Mouse (Mus musculus) kidney, postnatal 0 days (tissue): ENCODE data around the gene Gdf11. TPM values are rescaled to one million over a fixed set of nuclear protein-coding genes. Genes with fewer than 3 reads are reported as not detected.

Source experiments
- ATAC-seq: fragments of 200-750 bp; cut with Nextera tagmentation; replicated peaks from 2 replicates; pipeline ENCODE4 v1.8.0; 2017; ENCODE audit warnings: low read depth, moderate number of reproducible peaks, moderate TSS enrichment, moderate library complexity; ENCODE audit not compliant: low FRiP score
- DNase-seq: peaks from one replicate; pipeline ENCODE4 v3.0.0-alpha.2; 2016; ENCODE audit warnings: low spot score
- H3K27ac ChIP-seq: fragments of 300-500 bp; sonication (generic); 2 replicates; pipeline ENCODE4 v1.5.1; 2014; ENCODE audit warnings: mild to moderate bottlenecking
- H3K27me3 ChIP-seq: fragments of 300-500 bp; sonication (generic); 2 replicates; pipeline ENCODE4 v1.6.1; 2014; ENCODE audit warnings: low read length, mixed read lengths; ENCODE audit not compliant: insufficient read depth
- H3K36me3 ChIP-seq: fragments of 300-500 bp; sonication (generic); 2 replicates; pipeline ENCODE4 v1.6.1; 2014; ENCODE audit warnings: low read length, mixed read lengths; ENCODE audit not compliant: insufficient read depth
- H3K4me1 ChIP-seq: fragments of 300-500 bp; sonication (generic); replicated peaks from 2 replicates; pipeline ENCODE4 v1.6.1; 2014; ENCODE audit warnings: antibody characterized with exemption, low read length, mixed read lengths; ENCODE audit not compliant: insufficient read depth
- H3K4me2 ChIP-seq: fragments of 300-500 bp; sonication (generic); 2 replicates; pipeline ENCODE4 v1.6.1; 2014; ENCODE audit warnings: mild to moderate bottlenecking, low read length, moderate library complexity, mixed read lengths
- H3K4me3 ChIP-seq: fragments of 300-500 bp; sonication (generic); replicated peaks from 2 replicates; pipeline ENCODE4 v1.5.1; 2014; ENCODE audit warnings: low read depth, low read length
- H3K9ac ChIP-seq: fragments of 300-500 bp; sonication (generic); 2 replicates; pipeline ENCODE4 v1.6.1; 2014; ENCODE audit warnings: low read depth, low read length
- H3K9me3 ChIP-seq: fragments of 300-500 bp; sonication (generic); replicated peaks from 2 replicates; pipeline ENCODE4 v1.6.1; 2016; ENCODE audit warnings: low read length, inconsistent platforms, mixed read lengths
- CTCF ChIP-seq: IDR thresholded peaks from 2 replicates; pipeline ENCODE4 v1.5.1; 2016; ENCODE audit warnings: antibody characterized with exemption, low read depth, mild to moderate bottlenecking, moderate library complexity
- WGBS: fragments of 180-500 bp; shearing (Covaris S2); extraction: QIAGEN DNeasy Blood & Tissue Kit; methylation state at CpG from one replicate; pipeline ENCODE4 v1.1.7; 2014; 5-methylcytosine and 5-hydroxymethylcytosine counted together
- polyA plus RNA-seq: library from polyadenylated mRNA; unstranded; fragments of >200 nt; fragmentation: Nextera tagmentation; extraction: Ambion mirVana; gene quantifications from 2 replicates; pipeline ENCODE4 v1.2.1, GENCODE M21; 2015

Gene Gdf11
- polyA plus RNA-seq, 1 experiment from 2014 or later = 7.7 TPM

GRCm38 (mm10) chr10:128913219-128913618, 21.7 kb upstream of the Gdf11 start:
- peaks cover 30% of the 10 kb centered on the region; the same call in 1 of the 2 replicates for H3K36me3 ChIP-seq
- peak; percentile 100 for TF ChIP-seq CTCF
- H3K9ac ChIP-seq = no peak overlapping the region
- ATAC-seq = 0 out of 2 replicates have a peak, but pooled peaks have one; percentile 5
- DNase-seq = peak; percentile 95
- H3K4me2 ChIP-seq = no peak overlapping the region
- 5% methylated on average over 5 of the region's 5 CpGs for WGBS
- H3K4me1 ChIP-seq = peaks cover 12% of the 10 kb centered on the region
- peak overlapping the region; percentile 27; the same call in 1 of the 2 replicates for H3K27ac ChIP-seq
- H3K27me3 ChIP-seq = no peaks in the 10 kb centered on the region
- H3K4me3 ChIP-seq = no peak overlapping the region
- no peaks in the 10 kb centered on the region for H3K9me3 ChIP-seq

- no peak overlapping the region for H3K4me2 ChIP-seq
Measured at GRCm38 (mm10) chr10:128912791-128913190, 21.3 kb upstream of the Gdf11 start.

GRCm38 (mm10) chr10:128912268-128912667, 20.8 kb upstream of the Gdf11 start:
- H3K4me3 ChIP-seq = no peak overlapping the region
- H3K27ac ChIP-seq = 0 out of 2 replicates have a peak overlapping the region, but pooled peaks have one; percentile 11
- no peaks in the 10 kb centered on the region for H3K27me3 ChIP-seq
- TF ChIP-seq CTCF = no peak
- ATAC-seq (no peak), DNase-seq (no peak)
- 97% methylated on average over 3 of the region's 4 CpGs for WGBS
- peaks cover 12% of the 10 kb centered on the region for H3K4me1 ChIP-seq
- H3K4me2 ChIP-seq = no peak overlapping the region
- no peaks in the 10 kb centered on the region for H3K9me3 ChIP-seq
- H3K9ac ChIP-seq = no peak overlapping the region
- peaks cover 24% of the 10 kb centered on the region; the same call in 1 of the 2 replicates for H3K36me3 ChIP-seq

More at GRCm38 (mm10) chr10:128912791-128913190, 21.3 kb upstream of the Gdf11 start:
- 75% methylated on average over 4 of the region's 4 CpGs for WGBS
- DNase-seq (no peak), ATAC-seq (no peak)
- peaks cover 12% of the 10 kb centered on the region for H3K4me1 ChIP-seq
- peak overlapping the region; percentile 27; the same call in 1 of the 2 replicates for H3K27ac ChIP-seq
- H3K9ac ChIP-seq = no peak overlapping the region
- no peaks in the 10 kb centered on the region for H3K9me3 ChIP-seq
- H3K36me3 ChIP-seq = peaks cover 30% of the 10 kb centered on the region; the same call in 1 of the 2 replicates
- no peaks in the 10 kb centered on the region for H3K27me3 ChIP-seq
- no peak for TF ChIP-seq CTCF
- no peak overlapping the region for H3K4me3 ChIP-seq

GRCm38 (mm10) chr10:128911430-128911829, 19.9 kb upstream of the Gdf11 start:
- DNase-seq = no peak
- Histone ChIP-seq H3K4me3 (peak overlapping the region; percentile 91), H3K9ac (peak overlapping the region; percentile 42; the same call in 1 of the 2 replicates), H3K4me2 (peak overlapping the region; percentile 67), H3K36me3 (peaks cover 16% of the 10 kb centered on the region; the same call in 1 of the 2 replicates), H3K9me3 (no peaks in the 10 kb centered on the region), H3K27ac (no peak overlapping the region), H3K4me1 (peaks cover 12% of the 10 kb centered on the region), H3K27me3 (no peaks in the 10 kb centered on the region)
- no peak for TF ChIP-seq CTCF
- WGBS = 73% methylated on average over 6 of the region's 6 CpGs
- no peak for ATAC-seq

GRCm38 (mm10) chr10:128910066-128910841, 18.7 kb upstream of the Gdf11 start:
- H3K36me3 ChIP-seq = peaks cover 14% of the 10 kb centered on the region; the same call in 1 of the 2 replicates
- peaks cover 12% of the 10 kb centered on the region for H3K4me1 ChIP-seq
- H3K9me3 ChIP-seq = no peaks in the 10 kb centered on the region
- DNase-seq = peak; percentile 63
- H3K4me3 ChIP-seq = peak overlapping the region; percentile 91
- H3K27ac ChIP-seq = peak overlapping the region; percentile 97
- ATAC-seq = peak; percentile 29
- H3K27me3 ChIP-seq = no peaks in the 10 kb centered on the region
- WGBS = 2% methylated on average over 55 of the region's 66 CpGs
- TF ChIP-seq CTCF = no peak
- H3K9ac ChIP-seq = peak overlapping the region; percentile 97
- H3K4me2 ChIP-seq = peak overlapping the region; percentile 67

DNA sequence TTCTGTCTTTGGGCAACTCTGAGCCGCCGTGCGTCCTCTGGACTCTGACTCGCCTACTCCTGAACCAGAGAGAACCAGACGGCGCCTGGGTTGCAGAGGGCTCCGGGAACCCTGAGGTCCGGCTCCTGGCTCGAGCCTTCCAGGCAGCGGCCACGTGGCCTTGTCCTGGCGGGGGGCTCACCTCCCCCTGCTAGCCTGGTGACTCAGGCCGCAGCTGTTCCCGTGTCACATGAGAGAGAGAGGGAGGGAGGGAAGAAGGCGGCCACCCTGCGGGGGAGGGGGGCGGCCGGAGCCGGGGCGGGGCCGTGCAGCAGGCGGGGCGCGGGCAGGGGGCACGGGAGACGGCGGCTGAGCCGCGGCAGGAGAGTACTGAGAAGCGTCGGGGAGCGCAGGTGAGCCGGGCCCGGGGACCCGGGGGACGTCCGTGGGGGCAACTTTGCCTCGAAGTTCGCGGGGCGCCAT, 18.1 kb upstream of the Gdf11 start:
- Histone ChIP-seq H3K4me1 (peaks cover 12% of the 10 kb centered on the region), H3K9me3 (no peaks in the 10 kb centered on the region), H3K27ac (peak overlapping the region; percentile 97), H3K36me3 (peaks cover 12% of the 10 kb centered on the region; the same call in 1 of the 2 replicates), H3K4me3 (peak overlapping the region; percentile 91), H3K4me2 (peak overlapping the region; percentile 67), H3K27me3 (no peaks in the 10 kb centered on the region), H3K9ac (peak overlapping the region; percentile 97)
- peak; percentile 89 for ATAC-seq
- 1% methylated on average over 39 of the region's 41 CpGs for WGBS
- TF ChIP-seq CTCF = no peak
- peak; percentile 95 for DNase-seq
